Mouse (Mus musculus): ENCODE results near the gene Ptprg.

The Ptprg gene

DNA sequence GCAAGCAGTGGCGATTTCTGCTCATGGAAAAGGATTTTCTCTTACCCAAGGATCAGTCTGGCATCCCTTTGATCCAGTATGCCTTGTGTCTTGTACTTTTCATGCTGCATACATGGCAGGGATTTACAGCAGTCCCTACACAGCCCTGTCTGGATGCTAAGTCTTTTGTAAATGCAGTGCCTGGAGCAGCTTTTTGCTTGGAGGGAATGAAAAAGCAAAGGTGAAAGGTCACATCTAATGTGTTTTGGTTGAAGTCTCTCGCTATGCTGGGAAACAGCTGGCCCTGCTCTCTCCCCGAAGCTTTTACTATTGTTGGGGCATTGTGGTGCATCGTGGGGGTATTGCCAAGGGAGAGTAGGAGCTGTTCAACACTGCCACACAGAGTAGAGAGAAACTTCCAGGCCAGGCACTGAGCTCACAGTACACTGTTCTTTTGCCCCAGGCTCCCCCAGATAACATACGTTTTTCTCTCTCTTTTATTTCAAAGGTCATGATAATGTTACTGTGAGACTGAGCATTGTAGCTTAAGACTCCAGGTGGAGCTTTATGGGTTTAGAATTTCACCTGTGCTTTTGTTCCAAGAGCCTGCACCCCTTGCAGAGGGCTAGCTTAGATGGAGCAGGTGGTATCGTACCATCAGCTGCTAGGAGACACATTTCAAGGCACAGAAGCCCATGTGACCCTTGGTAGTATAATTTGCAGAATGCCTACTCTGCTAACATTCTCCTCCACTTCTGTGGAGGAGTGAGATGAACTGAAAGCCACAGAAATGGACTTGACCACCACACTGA is 529.0 kb downstream of the Ptprg start:
- no peak for DNase-seq (ENCODE audit: low read depth in 2 of 2, low spot score in 2 of 2)

DNA sequence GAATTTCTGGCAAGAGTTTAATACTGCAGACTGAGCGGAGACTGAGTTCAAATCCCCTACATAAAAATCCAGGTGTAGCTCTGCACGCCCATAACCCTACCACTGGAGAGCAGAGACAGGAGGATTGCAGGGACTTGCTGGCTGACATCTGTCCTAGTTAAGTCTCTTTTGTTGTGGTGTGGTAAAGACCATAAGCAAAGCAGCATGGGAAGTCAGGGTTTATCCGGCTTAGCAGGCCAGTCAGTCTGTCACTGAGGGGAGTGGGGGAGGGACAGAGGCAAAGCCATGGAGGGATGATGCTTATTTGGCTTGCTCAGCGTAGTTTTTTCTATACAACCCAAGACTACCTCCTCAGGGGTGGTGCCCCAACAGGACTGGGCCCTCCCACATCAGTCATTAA is 530.7 kb downstream of the Ptprg start:
- no peak for DNase-seq (ENCODE audit: low read depth in 2 of 2, low spot score in 2 of 2)

DNA sequence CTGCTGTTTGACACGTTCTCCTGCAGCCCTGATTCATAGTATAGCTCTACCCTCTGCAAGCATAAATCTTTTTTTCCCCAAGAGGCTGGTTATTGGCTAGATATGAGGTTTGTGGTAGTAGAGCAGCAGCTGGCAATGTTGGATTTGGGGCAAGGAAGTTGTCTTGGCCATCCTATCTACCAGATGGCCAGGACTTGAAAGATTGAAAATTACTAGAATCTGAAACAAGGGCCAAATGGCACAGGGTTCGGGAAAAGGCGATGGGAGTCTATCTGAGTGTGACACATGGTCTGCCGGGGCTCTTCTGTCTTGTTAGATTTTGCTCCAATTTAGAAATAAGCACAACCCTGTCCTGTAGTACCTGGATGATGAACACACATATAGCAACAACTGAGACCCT is 531.7 kb downstream of the Ptprg start:
- no peak for DNase-seq (ENCODE audit: low read depth in 2 of 2, low spot score in 2 of 2)

DNA sequence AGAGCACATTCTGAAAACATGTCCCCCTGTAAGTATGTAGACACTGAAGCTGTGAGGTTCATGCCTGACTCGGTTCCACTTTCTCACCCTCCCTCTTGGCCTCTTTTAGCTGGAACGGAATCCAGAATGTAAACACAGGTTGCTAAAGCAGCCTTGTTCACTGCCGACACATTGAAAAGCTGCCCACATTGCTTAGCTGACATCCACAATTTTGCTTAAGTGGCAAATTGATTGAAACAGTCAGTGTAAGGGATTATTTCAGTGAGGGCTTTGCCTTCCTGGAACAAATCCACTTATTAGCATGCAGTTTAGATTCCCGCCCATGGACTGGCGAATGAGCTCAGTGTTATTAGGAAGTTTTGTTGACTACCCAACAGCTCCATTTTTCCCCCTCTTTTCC is 532.8 kb downstream of the Ptprg start:
- DNase-seq (ENCODE audit: low read depth in 2 of 2, low spot score in 2 of 2) = no peak

DNA sequence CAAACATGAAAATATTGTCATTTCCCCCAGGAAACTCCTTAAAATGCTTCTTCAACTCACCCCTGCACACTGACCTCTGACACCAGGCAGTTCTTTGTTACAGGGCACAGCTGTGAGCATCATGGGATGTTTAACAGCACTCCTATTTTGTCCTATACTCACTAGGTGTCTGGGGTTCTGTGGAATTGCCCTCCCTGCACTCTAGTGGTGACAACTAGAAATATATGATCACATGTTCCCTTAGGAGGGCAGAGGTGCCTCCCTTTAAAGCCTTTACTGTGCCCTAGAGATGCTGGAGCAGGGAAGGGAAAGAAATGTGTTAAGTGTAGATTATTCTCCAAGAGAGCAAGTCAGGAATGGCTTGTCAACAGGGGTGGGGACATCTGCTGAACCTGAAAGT is 536.6 kb downstream of the Ptprg start:
- DNase-seq (ENCODE audit: low read depth in 2 of 2, low spot score in 2 of 2) = no peak

DNA sequence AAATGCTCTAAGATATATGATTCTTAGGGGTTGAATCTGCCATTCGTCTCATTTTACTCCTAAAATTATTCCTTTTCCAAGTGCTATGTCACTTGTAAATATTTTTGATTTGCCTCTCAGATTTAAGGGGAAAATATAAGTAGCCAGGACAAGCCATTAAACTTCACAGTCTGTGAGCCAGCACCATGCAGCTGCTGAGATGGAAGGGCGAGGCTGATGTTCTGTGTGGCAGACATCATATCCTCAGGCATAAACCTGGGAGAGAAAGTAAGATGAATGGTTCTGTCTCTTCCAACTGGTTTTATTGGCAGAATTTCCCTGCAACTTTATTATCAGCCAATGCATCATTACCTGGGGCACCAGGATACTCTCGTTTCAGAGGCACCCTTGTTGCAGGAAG is 538.4 kb downstream of the Ptprg start:
- DNase-seq (ENCODE audit: low read depth in 2 of 2, low spot score in 2 of 2) = no peak

DNA sequence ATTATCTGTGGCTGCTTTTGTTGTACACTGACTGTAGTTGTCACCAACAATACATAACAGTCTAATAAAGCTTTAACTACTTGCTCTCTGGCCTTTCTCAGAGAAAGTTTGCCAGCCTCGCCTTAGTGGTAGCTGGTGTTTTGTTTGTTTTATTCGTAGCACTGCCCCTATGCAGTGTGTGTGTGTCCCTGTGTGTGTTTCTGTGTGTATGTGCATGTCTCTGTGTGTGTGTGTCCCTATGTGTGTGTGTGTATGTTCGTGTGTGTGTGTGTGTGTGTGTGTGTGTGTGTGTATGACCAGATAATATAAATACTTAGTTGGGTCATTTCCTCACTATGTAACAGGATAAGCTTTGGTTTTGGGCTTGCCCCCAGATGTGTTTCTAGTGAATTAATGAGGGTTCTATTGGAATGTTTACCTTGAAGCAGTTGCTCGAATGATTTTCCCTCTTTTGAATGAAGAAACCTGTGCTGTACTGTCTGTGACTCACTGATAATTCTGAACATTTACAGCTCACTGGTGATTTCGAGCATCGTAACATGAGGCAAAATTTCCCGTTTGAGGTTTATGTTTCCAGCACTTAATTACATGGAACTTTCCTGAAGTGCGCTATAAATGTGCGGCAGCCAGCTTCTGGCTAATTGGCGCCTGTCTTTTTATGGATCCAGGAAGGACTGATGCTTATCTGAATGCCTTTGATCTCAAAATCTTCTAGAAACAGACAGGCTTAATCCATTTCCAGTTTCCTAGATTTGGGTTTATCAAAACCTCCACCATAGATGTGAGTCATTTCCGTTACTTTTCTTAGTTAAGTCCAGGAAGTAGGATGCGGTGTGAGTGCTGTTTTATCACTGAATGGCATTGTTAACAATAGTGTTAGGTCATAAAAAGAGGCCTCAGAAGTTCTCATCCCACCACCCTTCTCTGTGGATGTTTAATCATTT is 546.3 kb downstream of the Ptprg start:
- no peak for DNase-seq (ENCODE audit: low read depth in 2 of 2, low spot score in 2 of 2)

DNA sequence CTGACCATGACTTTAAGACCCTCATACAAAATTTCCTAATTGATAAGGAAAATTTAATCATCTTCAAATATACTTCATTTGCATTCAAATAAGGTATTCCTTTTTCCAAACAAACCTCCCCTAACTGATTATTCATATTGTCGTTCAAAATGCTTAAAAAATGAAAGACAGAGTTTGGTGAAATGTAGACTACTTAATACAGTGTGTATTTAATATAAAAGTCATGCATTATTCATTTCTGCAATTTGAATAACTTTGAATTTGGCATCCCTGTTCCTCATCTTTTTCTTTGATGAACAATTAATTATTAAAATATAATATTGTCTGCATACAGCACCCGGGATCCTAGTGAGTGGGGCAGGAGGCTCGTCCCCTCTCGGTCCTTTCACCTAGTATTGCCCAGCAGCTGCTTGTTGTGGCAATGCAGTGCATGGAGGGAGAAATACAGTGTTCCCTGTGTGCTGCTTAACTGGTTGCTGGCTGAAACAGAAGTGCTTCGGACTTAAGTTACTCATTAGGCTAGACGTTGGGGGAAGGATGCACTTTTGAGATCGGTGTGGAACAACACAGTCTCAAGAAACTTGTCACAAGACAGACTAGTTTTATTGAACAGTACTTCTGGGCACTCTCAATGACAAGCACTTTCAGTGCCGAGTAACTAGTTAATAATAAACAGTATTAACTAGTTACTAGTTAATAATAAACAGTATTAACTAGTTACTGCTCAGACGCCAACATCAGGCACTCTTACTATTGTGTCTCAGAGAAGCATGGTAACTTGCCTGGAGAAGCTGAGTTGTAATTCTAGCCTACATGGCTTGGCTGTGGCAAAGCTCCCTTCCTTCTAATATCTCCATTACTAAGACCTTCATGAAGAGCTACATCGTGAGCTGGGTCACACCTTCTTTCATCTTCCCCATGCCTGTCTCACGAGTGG is 549.3 kb downstream of the Ptprg start:
- DNase-seq (ENCODE audit: low read depth in 2 of 2, low spot score in 2 of 2) = no peak

DNA sequence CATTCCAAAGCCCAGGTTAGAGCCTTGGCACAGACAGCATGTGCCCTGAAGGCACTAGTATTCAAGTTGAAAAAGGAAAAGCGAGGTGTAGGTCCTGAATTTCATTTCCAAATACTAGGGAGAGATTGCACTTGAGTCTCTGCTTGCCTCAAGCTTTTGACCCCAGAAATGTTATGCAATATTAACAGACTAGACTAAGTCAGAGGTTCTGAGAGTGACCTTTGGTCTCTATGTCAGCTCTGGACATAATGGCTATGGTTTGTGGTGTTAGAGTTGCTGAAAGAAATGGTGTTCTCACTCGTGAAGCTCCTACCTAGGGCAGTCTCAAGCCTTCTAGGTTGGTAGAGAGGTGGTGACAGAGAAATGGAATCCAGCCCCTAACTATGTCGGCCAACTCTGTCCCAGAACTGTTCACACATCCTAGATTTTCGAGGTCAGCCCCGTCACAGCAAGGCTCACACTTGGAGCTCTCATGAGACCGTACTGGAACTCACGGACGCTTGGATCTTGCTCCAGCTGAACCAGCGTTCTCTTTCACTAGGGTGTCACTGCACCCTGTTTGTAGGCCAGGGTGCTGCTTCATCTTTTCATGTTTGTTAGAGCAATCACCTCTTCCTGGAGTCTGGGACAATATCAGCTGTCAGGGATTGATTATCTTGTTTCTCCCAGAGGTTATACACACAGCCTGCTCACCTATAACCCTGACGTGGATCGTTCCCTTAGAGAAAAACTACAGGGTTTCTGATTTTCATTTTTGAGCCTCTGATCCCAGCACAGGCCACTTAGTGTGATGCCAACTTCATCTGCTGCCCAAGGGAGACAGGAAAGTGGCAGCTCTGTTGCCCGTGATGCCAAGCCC is 551.2 kb downstream of the Ptprg start:
- no peak for DNase-seq (ENCODE audit: low read depth in 2 of 2, low spot score in 2 of 2)

DNA sequence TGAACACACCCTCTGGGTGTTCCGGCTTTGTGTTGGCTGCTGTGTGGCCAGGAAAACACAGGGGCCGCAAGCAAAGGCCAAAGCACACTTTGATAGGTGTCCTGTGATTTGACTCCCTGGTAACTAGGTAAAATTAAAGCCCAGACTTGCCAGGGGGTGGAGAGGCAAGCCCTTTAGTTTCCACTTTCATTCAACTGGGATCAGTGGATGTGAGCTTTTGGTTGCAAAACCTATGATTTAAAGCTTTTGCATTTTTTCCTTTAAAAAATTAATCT is 551.8 kb downstream of the Ptprg start:
- no peak for DNase-seq (ENCODE audit: low read depth in 2 of 2, low spot score in 2 of 2)

DNA sequence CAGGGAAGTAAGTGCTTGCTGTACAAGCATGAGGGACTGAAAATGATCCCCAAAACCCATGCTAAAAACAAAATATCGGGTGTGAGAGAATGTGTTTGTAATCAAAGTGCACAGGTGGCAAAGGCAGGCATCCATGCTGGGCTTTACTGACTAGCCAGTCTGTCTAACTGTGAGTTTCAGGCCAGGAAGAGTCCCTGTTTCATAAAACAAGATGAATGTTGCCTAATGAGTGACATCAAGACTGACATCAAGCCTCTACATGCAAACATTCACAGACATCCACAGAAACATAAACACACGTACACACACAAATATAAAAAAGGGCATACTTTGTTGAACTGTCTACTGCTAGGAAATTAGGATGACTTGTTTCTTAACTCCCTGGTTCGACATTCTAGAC is 552.3 kb downstream of the Ptprg start:
- DNase-seq (ENCODE audit: low read depth in 2 of 2, low spot score in 2 of 2) = no peak

DNA sequence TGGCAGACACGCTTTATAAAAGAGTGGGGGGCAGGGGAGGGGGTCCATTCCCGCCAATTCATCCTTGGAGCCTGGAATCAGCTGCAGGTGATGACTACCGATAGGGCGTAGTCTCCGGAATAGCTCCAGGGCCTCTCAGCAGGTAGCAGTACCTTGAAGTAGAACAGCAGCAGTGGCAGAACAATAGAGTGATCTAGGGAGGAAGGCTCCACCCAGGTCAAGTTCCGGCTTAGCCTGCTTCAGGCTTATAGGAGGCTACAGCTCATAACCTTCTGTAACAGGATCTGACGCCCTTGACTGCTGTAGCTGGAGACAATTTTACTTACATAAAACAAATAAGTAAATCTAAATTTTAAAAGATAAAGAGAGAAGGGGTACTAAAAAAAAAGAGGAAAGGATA is 554.1 kb downstream of the Ptprg start:
- no peak for DNase-seq (ENCODE audit: low read depth in 2 of 2, low spot score in 2 of 2)

DNA sequence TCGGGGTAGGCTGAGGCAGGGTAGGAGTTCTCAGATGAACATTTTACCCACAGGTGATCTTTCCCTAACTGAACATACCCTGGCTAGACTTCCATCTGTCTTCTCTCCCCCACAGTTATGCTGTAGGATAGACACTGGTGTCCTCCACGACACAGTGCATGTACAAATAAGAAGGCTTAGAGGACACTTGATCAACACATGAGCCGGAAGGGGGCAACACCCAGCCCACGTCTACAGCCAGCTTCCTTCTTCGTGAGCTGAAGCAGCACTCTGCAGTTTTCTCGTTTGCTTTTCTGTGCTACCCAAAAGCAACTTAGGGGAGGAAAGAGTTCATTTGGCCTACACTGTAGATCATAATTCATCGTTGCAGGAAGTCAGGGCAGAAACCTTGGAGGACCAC is 554.7 kb downstream of the Ptprg start:
- no peak for DNase-seq (ENCODE audit: low read depth in 2 of 2, low spot score in 2 of 2)

DNA sequence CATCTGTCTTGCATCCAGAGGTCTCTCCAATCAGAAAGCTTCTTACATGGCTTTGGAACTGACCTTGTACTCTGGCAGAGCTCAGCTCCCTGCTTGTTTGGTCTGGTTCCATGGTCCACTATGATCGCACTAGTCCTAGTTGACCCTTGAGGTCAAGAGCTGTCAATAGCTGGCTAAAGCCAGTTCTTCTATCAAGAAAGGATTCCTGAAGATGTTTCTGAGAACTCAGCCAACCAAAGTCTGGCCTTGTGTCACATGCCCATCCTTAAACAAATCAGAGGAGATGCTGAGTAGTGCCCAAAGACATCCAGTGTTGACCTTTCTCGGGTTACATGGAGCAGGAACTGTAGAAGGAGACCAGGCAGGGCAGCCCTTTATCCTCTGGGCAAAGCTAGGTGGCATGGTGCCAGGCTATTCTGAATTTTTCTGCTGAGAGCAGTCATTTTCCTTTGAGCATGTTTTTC is 559.2 kb downstream of the Ptprg start:
- DNase-seq (ENCODE audit: low read depth in 2 of 2, low spot score in 2 of 2) = no peak

DNA sequence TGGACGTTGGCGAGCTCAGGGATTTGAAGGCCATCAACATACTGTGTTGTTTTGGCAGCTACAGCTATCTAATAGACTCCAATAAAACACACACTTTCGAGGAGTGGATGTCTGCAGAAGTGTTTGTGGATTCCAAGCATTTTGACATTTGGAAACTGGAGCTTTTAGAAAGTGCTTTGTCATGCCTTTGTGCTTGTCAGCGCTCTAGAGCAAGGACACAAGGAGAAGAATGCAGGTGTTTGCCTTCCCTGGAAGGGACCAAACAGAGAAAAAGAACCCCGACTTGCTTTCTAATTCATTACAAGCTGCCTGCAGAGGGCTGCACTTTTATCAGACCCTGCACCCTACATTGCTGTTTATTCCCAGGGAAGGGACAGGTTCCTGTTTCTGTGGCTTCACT is 560.0 kb downstream of the Ptprg start:
- DNase-seq (ENCODE audit: low read depth in 2 of 2, low spot score in 2 of 2) = no peak

DNA sequence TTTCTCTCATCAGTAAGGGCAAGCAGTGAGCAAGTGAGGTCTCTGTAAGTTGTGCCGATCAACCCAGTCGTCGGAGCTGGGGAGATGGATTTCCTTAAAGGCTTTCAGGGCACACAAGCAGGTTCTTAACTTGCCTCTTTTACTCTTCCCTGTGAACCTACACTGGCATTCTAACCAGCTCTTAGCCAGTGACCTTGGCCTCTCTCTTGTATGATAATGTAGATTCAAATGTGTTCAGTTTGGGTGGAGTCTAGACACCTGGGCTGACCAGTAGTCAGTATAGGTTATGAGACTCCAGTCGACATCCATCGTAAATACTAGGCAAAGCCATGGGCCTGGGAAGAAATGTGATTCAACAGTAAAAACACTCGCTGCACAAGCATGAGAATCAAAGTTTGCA is 560.7 kb downstream of the Ptprg start:
- DNase-seq (ENCODE audit: low read depth in 2 of 2, low spot score in 2 of 2) = no peak

DNA sequence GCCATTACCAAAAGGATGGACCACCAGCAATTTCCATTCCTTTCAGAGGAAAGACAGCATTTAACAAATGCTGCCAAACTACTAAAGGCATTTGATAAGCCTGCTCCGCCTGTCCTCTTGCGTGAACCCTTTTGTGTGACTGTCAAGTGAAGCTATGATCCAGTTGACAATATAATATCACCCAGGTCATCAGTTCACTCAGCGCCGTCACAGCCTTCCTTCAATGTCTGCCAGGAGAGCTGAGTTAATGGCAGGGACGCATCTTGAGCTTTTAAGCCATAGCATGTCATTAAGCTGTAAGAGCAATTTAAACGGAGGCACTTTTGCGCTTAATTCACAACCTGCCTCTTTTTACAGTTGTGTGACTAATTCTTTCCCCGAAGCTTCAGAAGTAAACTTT is 565.9 kb downstream of the Ptprg start:
- DNase-seq (ENCODE audit: low read depth in 2 of 2, low spot score in 2 of 2) = no peak

DNA sequence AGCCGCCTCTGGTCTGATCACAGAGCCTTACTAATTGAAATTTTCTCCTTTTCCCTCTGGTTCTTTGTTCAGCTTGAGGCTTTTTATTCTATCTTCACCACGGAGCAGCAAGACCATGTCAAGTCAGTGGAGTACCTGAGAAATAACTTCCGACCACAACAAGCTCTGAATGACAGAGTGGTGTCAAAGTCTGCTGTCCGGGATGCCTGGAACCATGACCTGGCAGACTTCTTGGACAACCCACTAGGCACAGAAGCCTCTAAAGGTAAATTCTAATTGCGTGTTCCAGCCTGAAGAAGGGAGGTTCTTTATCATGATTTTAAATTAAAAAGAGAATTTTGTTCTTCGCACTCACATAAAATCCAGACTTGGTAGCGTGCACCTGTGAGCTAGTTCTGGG is 568.6 kb downstream of the Ptprg start:
- DNase-seq (ENCODE audit: low read depth in 2 of 2, low spot score in 2 of 2) = no peak

DNA sequence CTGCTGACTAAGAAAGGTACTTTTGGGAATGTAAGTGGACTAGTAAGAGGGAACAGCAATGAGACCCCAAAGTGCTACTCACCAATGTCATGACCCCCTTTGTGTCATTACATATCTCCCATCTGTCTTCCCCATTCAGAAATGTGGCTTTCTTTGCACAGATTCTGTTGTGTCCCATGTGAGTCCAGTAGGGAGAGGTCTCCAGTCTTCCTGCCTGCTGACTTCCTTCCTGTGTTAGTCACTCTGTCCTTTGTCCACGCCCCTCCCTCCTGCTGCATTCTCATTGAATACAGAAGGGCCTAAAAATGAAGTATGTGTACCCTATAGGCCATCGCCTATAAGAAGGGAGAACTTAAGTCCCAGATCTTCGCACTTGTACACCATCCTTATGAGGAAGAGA is 571.4 kb downstream of the Ptprg start:
- no peak for DNase-seq (ENCODE audit: low read depth in 2 of 2, low spot score in 2 of 2)

DNA sequence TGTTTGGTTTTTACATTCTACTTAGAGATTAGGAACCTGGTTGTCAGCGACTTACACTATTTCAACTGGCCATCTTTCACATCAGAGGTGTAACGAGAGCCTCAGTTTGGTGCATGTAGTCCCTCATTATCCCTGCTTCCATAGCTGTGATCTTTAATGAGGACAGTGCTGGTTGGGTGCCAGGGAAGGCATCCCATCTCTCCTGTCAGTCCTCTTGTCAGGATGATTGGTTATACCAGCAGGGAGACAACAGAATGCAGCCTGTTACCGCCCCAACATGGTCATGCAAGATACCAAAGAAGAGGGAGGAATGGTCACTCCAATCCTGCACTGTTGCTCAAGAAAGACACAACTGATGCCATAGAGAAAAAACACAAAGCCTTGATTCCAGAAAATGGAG is 574.6 kb downstream of the Ptprg start:
- DNase-seq (ENCODE audit: low read depth in 2 of 2, low spot score in 2 of 2) = no peak

Data from CD8-positive naive resting alpha-beta T cell, adult 2 months (primary cell).